Mouse (Mus musculus) thymus, adult 2 months (tissue): ENCODE results near the gene Vmn1r166. TPM values are rescaled to one million over a fixed set of nuclear protein-coding genes. Genes with fewer than 3 reads are reported as not detected.
"Not testable (repeated sequence)": the region's sequence is repeated elsewhere in the genome, so short reads cannot be mapped to it uniquely, and the experiment has no call there.

ENCODE experiments used
- DNase-seq: peaks from one replicate; pipeline ENCODE4 v3.0.0; 2021
- H3K27ac ChIP-seq: fragments of 200-500 bp; 2 replicates; pipeline ENCODE4 v1.5.1; 2012; ENCODE audit warnings: low read length, control low read depth; ENCODE audit not compliant: control insufficient read depth, insufficient read depth
- H3K27me3 ChIP-seq: fragments of 200-500 bp; 2 replicates; pipeline ENCODE4 v1.6.1; 2012; ENCODE audit warnings: mild to moderate bottlenecking, low read length, moderate library complexity, mixed read lengths; ENCODE audit not compliant: control insufficient read depth, insufficient read depth
- H3K36me3 ChIP-seq: fragments of 200-500 bp; 2 replicates; pipeline ENCODE4 v1.6.1; 2012; ENCODE audit warnings: mild to moderate bottlenecking, low read length, moderate library complexity; ENCODE audit not compliant: control insufficient read depth, insufficient read depth
- H3K4me1 ChIP-seq: fragments of 200-500 bp; replicated peaks from 2 replicates; pipeline ENCODE4 v1.6.1; 2012; ENCODE audit warnings: low read length; ENCODE audit not compliant: control insufficient read depth, insufficient read depth
- H3K4me3 ChIP-seq: fragments of 200-500 bp; 2 replicates; pipeline ENCODE4 v1.5.1; 2012; ENCODE audit warnings: mild to moderate bottlenecking, low read length, control low read depth, moderate library complexity; ENCODE audit not compliant: control insufficient read depth, insufficient read depth
- WGBS: fragments of 180-500 bp; shearing (Covaris S2); methylation state at CpG from one replicate; pipeline ENCODE4 v1.1.7; 2018; 5-methylcytosine and 5-hydroxymethylcytosine counted together
- polyA plus RNA-seq: library from polyadenylated mRNA; depleted of rRNA; stranded (reverse); fragments of >200 nt; gene quantifications from 2 replicates; pipeline ENCODE4 v1.2.3, GENCODE M21; 2012; rRNA removed

Vmn1r166 gene
- polyA plus RNA-seq, result not detected in 2 replicates

- not testable (repeated sequence) for H3K4me3 ChIP-seq, H3K4me1 ChIP-seq, DNase-seq, H3K27me3 ChIP-seq, H3K27ac ChIP-seq, H3K36me3 ChIP-seq
- no CpG with 5 or more reads among the region's 2 CpGs for WGBS
Measured at GRCm38 (mm10) chr7:23251582-23251981, at the start of gene Vmn1r166. TSS of gene Vmn1r166 (minus strand) at chr7:23251682.

GRCm38 (mm10) chr7:23300892-23301291 lies 49.4 kb upstream of the Vmn1r166 start, which contains the start of gene Nlrp4e:
TSS of gene Nlrp4e (plus strand) at chr7:23301192.
- not testable (repeated sequence) for DNase-seq, H3K27ac ChIP-seq, H3K4me1 ChIP-seq, H3K36me3 ChIP-seq, H3K27me3 ChIP-seq, H3K4me3 ChIP-seq
- 89% methylated on average over 3 of the region's 3 CpGs for WGBS

- H3K27ac ChIP-seq, H3K4me3 ChIP-seq, DNase-seq, H3K36me3 ChIP-seq, H3K4me1 ChIP-seq, H3K27me3 ChIP-seq: not testable (repeated sequence)
- WGBS, result no CpG with 5 or more reads among the region's 2 CpGs
Measured at GRCm38 (mm10) chr7:23278800-23279199, 27.3 kb upstream of the Vmn1r166 start, which contains the start of gene Gm6902. TSS of gene Gm6902 (minus strand) at chr7:23278900.

- WGBS, result no CpG with 5 or more reads among the region's 3 CpGs
- H3K27ac ChIP-seq, H3K4me3 ChIP-seq, H3K36me3 ChIP-seq, DNase-seq, H3K4me1 ChIP-seq, H3K27me3 ChIP-seq: not testable (repeated sequence)
Measured at GRCm38 (mm10) chr7:23217032-23217431, 34.5 kb downstream of the Vmn1r166 start, which contains the start of gene Vmn1r165. TSS of gene Vmn1r165 (plus strand) at chr7:23217332.

Other genes starting within 250 kb of the Vmn1r166 start
- not detected in 2 replicates for gene Gm4216, start 231.8 kb downstream of the Vmn1r166 start, polyA plus RNA-seq
- not detected in 2 replicates for gene Vmn1r163, start 196.1 kb downstream of the Vmn1r166 start, polyA plus RNA-seq
- not detected in 2 replicates for gene Gm8720, start 184.2 kb downstream of the Vmn1r166 start, polyA plus RNA-seq
- not detected in 2 replicates for gene Gm10662, start 107.2 kb downstream of the Vmn1r166 start, polyA plus RNA-seq
- not detected in 2 replicates for gene Vmn1r165, start 34.4 kb downstream of the Vmn1r166 start, polyA plus RNA-seq
- not detected in 2 replicates for gene Gm6902, start 27.2 kb upstream of the Vmn1r166 start, polyA plus RNA-seq
- not detected in 2 replicates for gene Nlrp4e, start 49.5 kb upstream of the Vmn1r166 start, polyA plus RNA-seq
- 0.15 TPM in 1 of 2 replicates, not detected in the other for gene Nlrp5, start 134.2 kb upstream of the Vmn1r166 start, polyA plus RNA-seq